Mouse (Mus musculus) neural tube, embryonic 10.5 days (tissue): ENCODE measurements around the gene Gimap5.

ENCODE experiments used
- DNase-seq: peaks from one replicate; pipeline ENCODE4 v3.0.0-alpha.2; 2017; ENCODE audit warnings: low spot score; ENCODE audit errors: extremely low spot score

Gene Gimap5

DNA sequence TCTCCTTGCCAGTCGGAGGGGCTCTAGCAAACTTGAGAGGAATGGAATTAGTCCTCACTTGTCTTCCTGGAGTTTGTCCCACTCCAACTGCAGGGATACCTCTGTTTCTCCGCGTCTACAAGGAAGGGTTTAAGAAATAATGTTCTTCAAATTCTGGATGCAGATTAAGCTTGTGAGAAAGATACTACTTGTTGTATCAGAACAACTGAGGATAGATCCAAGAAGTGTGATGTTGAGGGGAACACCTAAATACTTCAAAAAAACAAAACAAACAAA lies 6.3 kb upstream of the Gimap5 start:
- no peak for DNase-seq

DNA sequence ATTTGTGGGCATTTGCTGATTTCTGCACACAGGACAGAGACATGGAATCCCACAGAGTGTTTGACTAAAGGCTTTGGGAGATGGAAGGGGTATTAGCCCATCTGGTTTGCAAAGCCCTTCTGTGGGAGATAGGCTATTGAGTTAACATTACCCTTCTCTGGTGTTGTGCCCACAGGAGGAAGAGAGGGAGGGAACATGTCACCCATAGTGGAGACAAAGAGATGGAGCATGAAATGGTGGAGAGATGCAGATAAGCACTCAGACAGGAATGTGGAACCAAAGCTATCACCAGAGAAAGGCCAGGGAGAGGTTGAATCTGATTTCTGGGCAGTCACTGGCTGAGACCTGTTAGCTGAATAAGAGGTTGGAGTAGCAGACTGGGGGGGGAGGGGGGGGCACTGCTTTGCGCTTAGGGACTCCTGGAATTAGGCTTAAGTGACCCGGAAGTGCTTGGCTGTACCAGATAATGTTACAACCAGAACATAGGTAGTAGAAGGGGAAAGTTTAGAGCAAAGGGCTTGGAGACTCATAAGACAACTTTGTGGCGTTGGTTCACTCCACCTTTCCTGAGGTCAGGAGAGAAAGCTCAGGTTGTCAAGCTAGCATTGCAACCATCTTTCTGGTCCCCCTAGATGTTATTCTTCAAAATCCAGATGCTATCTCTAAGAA lies 5.4 kb upstream of the Gimap5 start:
- no peak for DNase-seq

DNA sequence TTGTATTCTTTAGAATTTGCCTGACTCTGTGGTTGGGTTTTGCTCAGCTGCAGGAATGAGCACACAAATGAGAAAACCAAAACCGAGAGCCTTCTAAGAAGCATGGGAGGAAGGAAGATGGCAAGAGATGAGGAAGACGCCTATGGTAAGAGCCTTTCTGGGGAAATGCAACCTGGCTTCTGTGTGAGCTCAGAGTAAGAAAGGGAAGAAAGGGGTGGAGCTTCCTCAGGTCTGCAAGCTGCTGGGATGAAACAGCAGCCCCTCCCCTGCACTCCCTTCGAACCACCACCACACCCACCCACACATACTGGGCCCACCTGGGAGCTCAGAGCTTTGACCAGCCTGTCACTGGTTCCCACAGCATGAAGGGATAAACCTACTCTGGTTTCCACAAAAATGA lies 4.7 kb upstream of the Gimap5 start:
- DNase-seq, result no peak

DNA sequence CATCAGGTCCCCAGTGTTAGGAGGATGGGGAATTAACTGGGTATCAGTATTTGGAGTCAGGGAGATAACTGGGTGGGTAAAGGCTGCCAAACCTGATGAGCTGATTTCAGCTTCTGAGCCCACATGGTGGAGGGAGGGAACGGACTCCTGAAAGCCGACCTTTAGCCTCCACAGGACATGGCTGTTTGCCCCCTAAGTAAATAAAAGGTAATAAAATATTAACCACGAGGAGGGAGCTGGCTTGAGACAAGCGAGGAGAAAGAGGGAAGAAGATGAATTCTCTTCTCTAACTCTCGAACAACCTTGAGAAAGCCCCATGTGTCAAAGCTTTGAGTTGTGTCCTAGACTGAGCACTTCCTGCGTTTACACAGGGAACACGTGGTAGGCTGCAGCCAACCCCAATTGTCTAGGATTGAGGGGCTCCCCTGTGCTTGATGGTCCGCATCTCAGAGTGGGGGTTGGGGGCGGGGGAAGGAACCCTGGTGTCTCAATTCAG lies 4.2 kb upstream of the Gimap5 start:
- no peak for DNase-seq

DNA sequence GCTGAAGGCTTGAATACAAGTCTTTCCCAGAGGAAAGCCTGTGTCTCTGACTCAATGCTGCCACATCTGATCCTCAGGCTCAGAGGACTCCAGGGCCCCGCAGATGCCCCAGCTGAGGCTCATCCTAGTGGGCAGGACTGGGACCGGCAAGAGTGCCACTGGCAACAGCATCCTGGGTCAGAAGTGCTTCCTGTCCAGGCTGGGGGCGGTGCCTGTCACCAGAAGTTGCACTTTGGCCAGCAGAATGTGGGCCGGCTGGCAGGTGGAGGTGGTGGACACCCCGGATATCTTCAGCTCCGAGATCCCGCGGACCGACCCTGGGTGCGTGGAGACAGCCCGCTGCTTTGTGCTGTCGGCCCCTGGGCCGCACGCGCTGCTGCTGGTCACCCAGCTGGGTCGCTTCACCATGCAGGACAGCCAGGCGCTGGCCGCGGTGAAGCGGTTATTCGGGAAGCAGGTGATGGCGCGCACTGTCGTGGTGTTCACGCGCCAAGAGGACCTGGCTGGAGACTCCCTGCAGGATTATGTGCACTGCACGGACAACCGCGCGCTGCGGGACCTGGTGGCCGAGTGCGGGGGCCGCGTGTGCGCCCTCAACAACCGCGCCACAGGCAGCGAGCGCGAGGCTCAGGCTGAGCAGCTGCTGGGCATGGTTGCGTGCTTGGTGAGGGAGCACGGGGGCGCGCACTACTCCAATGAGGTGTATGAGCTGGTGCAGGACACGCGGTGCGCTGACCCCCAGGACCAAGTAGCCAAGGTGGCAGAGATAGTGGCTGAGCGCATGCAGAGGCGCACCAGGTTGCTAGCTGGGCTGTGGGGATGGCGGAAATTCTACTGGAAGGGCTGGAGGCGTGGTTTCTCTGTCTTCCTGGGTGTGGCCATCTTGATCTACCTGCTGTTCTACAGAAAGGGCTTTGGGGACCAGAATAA lies 3.3 kb upstream of the Gimap5 start:
- DNase-seq, result peak; percentile 42

DNA sequence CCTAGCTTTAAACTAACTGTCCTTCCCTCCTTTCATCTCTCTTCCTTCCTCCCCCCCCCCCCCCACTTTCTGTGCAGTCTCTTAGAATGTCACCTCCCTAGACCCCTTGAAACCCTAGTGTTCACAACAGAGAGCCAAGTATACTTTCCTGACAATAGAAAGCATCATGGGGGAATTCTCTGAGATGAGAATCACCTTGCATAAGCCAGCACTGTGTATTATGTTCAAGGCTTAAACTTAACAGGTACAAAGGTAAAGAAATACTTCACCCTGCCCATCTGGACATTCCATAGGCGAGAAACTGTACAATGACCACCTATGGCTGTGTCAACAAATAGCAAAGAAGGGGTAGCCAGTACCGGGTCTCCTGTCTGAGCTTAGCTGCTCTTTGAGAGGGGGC lies 507 bp upstream of the Gimap5 start:
- no peak for DNase-seq

DNA sequence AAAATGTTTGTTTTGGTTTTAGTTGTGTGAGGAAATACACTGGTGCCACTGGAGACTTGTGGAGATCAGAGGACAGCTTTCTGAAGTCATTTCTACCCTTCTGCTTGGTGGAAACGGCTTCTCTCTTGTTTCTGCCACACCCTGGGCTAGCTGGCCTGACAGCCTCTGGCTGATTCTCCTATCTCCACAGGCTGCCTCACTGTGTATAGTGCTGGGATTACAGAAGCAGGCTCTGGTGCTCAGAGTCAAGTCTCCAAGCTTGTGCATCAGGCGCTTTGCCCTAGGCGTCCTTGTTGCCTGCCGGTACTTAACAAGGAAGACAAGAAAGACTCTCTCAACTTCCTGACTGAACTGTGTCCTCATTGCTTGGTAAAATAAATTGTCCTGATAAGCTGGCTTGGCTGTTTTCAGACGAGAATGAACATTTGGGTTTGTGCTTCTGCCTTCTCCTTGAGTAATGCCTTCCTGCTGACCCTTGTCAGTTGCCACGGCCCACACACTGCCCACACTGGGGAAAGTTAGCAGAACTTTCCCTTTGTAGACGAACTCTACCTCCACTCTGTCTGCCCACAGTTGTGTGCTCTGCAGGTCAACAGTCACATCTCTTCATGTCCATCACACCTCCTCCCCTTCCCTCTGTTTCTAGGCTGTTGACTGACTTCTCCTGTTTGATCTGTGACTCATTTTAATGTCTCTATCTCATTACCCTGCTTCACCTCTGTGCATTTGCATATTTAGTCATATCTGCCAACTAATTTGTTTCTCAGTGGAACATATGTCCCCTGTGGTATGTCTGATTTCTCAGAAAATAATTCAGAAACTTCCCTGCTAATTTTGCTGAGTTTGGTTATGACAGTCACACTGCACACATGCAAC lies 1.3 kb downstream of the Gimap5 start:
- DNase-seq, result no peak

DNA sequence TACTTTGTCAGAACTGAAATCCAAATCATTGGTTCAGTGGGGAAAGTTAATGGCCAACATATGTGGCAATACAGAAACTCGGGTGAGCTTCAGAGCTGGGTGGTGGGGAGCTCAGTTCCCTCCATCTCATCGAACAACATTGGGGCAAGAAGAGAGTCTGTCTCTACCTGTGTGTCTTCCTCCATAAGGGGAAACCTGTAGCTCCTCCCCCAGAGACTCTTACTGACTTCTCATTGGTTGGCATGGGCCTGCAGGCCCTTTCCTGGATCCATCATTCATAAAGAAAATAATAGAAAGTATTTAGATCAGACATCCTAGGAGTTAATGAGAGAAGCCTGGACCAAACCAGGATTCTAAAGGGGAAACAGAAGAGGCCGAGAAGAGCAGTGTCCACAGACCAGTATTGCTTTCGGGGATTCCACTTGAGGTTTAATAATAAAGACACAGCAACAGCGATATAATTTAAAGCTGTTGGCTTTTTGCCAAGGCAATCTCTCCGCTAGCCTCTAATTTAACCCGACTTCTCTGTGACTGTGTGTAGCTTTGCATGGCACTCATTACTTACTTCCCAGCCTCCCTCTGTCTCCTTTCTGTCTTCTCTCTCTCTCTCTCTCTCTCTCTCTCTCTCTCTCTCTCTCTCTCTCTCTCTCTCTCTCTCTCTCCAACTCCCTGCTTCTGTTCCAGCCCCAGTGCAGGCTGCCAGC lies 17.7 kb downstream of the Gimap5 start:
- no peak for DNase-seq

DNA sequence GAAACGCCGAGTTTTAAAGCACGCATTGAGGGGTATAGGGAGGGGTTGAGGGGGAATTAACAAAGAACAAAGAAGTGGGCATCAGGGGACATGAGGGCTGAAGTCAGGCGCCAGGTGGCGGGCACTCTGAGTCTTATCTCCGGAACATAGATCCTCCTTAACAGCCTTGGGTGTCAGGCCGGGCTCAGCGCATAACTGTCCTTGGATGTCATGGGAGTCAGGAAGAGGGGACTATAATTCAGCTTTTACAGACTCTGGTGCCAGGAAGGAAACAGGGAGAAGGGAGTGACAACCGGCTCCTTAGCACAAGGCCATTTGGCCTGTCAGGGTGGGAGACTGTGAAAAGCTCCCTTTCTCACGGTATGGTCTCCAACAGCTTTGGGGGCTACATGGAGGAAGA lies 18.5 kb downstream of the Gimap5 start:
- no peak for DNase-seq

DNA sequence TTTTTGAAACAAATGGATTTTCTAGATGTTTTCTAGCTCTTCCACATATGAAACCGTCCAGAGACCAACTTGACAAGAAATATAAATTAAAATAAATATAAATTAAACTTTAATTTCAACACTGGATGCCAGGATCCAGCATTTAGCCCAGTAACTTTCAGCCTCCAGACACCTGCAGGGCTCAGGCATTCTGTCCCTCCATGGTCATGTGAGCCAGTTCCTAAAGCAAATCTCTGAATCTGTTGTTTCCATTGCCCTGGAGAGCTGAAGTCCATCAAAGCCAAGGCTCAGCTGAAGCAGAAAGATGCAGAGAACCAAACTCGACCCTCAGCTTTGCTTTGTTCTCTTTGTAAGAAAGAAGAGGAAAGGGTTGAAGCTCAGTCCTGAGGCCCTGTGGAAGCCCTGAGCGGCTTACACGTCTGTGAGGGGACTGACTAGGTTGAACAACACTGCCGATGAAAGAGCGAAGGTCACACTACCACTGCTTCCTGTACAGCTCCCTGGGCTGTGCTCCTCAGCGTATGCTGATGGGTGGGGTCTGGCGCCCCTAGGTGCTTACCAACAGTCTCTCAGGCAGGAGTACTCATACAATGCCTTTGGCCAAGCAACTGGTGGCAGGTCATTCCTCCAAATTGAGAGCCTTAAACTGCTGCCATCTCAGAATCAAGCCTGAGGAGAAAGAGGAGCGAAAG lies 22.3 kb downstream of the Gimap5 start:
- no peak for DNase-seq

DNA sequence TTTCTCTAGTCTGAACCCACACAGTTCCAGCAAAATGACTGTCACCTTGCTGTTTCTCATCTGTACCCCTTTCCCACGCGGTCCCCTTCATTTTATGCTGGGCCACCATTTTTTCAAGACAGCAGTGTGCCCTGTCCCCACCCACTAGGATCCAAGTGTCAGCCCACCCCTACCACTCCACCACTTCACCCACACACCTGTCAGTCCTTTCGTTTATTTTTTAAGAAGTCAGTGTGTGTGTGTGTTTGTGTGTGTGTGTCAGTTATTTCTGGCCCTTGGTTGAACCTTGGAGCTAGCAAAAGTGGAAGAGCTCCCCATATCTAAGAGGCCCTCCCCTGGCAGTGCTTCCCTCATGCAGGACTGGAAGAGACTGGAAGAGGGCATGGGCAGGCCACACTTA lies 22.9 kb downstream of the Gimap5 start:
- DNase-seq, result no peak

DNA sequence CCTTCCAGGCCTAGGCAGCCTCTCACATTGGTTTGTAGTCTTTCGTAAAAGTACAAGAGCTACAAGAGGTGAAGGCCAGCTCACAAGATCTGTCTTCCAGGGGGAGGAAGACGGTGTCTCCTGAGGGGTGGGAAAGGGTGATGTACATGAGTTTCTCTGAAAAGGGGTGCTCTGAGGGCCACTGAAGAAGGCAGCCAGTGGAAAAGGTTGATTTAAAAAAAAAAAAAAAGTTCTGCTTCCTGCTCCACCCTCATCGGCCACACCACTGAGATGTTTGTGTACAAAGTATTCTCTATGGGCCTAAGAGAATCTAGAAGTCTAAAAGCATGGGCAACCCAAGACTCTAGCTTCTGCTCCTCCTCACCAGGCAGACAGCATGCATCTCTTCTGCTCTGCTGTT lies 24.7 kb downstream of the Gimap5 start, which contains the start of gene Gimap3:
Gimap3 (minus strand) TSS at position 156 of the 400 bp plus-strand sequence.
- DNase-seq, result no peak

DNA sequence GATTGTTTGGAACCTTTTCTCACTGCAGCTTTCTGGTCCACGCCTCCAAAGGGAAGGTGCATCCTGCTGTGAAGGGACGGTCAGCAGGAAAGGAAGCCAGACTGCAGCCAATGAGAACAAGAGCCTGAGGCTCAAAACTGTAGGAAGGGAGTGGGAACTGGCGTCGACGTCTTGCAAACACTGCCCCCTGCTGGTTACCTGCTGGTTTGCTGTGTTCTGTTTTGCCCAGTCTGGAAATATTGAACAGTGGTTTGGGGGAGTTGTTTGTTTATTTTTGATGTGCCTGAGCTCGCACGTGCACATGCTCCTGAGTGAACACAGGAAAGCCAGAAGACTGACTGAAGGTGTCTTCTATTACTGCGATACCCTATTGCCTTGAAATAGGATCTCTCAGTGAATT lies 26.0 kb downstream of the Gimap5 start:
- DNase-seq, result peak; percentile 80

DNA sequence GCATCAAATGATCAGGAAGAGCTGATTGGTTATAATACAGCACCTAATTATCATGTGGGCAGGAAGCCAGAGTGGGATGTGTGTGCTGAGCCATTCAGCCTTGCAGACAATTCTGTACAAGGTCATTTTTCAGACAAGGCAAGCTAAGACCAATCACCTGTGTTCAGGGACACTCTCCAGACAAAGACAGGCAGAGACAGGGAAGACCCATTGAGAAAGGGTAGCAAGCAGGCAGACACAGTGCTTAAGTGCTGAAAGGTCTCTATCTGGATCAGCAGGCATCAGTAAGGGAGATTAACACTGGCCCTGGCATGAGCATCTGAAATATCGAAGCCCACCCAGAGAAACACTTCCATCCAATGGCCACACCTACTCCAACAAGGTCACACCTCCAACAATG lies 38.4 kb downstream of the Gimap5 start:
- no peak for DNase-seq

DNA sequence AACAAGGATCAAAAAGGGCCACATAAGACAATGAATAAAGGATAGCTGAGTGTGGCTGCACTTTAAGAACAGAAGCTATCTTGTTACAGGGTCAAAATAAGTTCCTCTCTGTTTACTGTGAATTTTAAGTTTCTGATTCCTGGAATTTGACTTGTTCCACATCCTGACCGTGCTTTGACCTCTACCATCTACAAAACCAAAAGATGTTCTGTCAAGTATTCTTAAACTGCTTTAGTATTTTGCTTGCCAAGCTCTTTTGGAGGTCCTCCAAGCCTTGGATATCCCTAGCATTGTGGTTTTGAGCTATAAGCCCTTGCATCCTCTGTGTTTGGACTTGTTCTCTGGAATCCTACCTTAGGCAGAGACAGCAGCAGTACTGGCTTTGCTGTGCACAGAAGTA lies 39.2 kb downstream of the Gimap5 start:
- DNase-seq, result no peak

DNA sequence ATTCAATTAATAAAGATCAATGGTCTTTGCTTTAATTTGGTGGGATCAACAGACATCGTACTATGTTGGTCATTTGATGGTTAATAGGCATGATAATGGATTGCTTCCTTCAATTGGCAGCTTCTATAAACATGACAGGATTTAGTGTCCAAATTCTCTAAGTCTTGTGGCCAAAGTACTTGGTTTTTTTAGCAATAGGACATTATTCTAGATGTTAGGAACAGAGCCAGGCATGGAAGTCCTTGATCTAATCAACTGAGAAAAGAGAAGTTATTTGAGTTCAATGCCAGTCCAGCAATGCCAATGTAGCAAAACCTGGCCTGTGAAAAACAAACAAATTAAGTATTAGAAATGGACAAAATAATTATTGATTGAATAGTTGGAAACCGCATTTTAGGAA lies 39.6 kb downstream of the Gimap5 start:
- DNase-seq, result no peak

DNA sequence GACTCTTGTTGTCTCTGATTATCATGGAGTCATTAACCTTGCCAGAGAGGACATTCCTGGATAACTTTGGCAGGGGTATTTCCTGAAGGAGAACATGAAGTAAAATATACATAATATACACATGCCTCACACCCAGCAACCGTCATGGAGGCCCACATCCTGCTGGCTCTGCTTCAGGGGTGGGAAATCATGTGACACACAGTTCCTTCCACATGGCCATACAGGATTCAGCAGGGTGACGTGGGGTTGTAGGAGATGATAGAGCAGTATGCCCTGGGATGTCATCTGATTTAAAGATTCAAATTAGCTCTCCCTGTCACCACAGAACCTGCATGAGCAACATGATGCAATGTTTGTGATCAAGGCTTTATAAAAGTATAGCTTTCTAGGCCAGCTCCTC lies 41.9 kb downstream of the Gimap5 start:
- no peak for DNase-seq

DNA sequence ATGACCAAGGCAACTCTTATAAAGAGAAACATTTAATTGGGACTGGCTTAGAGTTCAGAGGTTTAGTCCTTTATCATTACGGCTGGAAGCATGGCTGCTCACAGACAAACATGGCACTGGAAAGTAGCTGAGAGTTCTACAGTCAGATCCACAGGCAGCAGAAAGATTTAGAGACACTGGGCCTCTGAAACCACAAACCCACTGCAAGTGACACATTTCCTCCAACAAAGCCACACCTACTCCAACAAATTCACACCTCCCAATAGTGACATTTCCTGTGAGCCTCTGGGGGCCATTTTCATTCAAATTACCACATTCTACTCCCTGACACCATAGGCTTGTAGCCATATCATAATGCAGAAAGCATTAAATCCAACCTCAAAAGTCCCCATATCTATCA lies 55.9 kb downstream of the Gimap5 start:
- DNase-seq, result no peak

DNA sequence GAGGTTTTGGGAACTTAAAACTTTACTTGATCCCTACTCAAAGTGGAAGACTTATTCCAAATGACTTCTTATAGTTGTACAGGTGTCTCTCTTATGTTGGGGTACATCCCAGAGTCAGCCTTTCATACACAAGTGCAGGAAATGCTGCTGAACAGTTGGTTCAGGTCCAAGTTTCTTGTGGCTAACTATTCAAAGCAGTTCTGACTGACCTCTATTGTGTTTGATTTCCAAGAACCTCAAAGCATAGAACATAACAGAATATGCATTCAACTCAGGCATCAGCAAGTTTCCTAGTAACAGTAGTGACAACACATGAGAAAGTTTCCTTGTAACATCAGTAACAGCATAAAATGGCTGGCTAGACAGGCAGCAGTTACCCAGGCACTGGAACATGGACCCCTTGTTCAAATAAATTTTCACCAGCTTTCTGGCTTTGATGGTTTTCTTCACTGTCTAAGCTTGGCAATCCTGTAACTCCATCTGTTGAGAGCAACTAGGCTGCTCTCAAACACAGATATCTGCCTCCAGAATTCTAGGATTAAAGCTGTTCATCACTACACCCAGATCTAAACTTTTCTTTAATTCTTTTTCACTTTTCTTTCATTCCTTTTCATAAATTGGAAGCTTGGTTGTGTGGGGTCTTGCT lies 57.5 kb downstream of the Gimap5 start:
- DNase-seq, result no peak
